Mouse (Mus musculus) embryonic facial prominence, embryonic 12.5 days (tissue): ENCODE data around the gene Il10. TPM values are rescaled to one million over a fixed set of nuclear protein-coding genes. Genes with fewer than 3 reads are reported as not detected.

Source experiments
- ATAC-seq: fragments of 200-750 bp; cut with Nextera tagmentation; 2 replicates; pipeline ENCODE4 v1.8.0; 2017; ENCODE audit not compliant: insufficient number of reproducible peaks, insufficient read depth, low FRiP score, low TSS enrichment
- H3K27ac ChIP-seq: fragments of 300-500 bp; sonication (generic); 2 replicates; pipeline ENCODE4 v1.5.1; 2016; ENCODE audit warnings: mild to moderate bottlenecking
- H3K27me3 ChIP-seq: fragments of 300-500 bp; sonication (generic); 2 replicates; pipeline ENCODE4 v1.6.1; 2016; ENCODE audit warnings: mild to moderate bottlenecking, moderate library complexity
- H3K36me3 ChIP-seq: fragments of 300-500 bp; sonication (generic); 2 replicates; pipeline ENCODE4 v1.6.1; 2016; ENCODE audit warnings: mild to moderate bottlenecking
- H3K4me1 ChIP-seq: fragments of 300-500 bp; sonication (generic); 2 replicates; pipeline ENCODE4 v1.6.1; 2016
- H3K4me2 ChIP-seq: fragments of 300-500 bp; sonication (generic); replicated peaks from 2 replicates; pipeline ENCODE4 v1.6.1; 2016; ENCODE audit warnings: mild to moderate bottlenecking, moderate library complexity
- H3K4me3 ChIP-seq: fragments of 300-500 bp; sonication (generic); 2 replicates; pipeline ENCODE4 v1.5.1; 2016; ENCODE audit warnings: mild to moderate bottlenecking
- H3K9ac ChIP-seq: fragments of 300-500 bp; sonication (generic); 2 replicates; pipeline ENCODE4 v1.6.1; 2016; ENCODE audit warnings: mild to moderate bottlenecking, moderate library complexity
- H3K9me3 ChIP-seq: fragments of 300-500 bp; sonication (generic); 2 replicates; pipeline ENCODE4 v1.6.1; 2016; ENCODE audit warnings: mild to moderate bottlenecking, moderate library complexity
- WGBS: fragments of 180-500 bp; shearing (Covaris S2); methylation state at CpG from one replicate; pipeline ENCODE4 v1.1.7; 2016; 5-methylcytosine and 5-hydroxymethylcytosine counted together
- polyA plus RNA-seq: library from polyadenylated mRNA; unstranded; fragments of >200 nt; fragmentation: Nextera tagmentation; extraction: Ambion mirVana; gene quantifications from 2 replicates; pipeline ENCODE4 v1.2.1, GENCODE M21; 2016

The Il10 gene
- polyA plus RNA-seq, 1 experiment from 2014 or later, result not detected

DNA sequence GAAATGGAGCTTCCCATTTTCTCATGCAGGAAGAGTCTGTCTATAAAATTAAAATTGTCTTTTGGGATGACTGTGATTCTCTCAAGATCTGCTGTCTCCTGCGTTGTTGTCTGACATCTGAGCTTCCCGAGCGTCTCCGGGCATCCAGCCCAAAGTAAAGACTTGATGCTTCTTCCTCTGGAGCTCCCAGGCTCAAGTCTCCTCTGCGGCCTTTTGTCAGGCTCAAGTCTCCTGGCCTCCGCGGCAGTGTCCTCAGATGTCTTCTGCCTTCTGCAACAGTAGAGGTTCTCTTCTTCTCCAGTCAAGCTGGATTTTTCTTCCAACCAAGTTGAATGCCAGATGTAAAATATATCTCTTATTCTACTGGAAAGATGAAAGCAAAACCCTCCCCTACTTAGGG, 49.4 kb downstream of the Il10 start:
- H3K4me3 ChIP-seq, result no peak overlapping the region
- H3K9ac ChIP-seq, result no peak overlapping the region
- ATAC-seq, result no peak
- peaks cover 23% of the 10 kb centered on the region for H3K4me1 ChIP-seq
- no peak overlapping the region for H3K4me2 ChIP-seq
- no peaks in the 10 kb centered on the region for H3K9me3 ChIP-seq
- H3K36me3 ChIP-seq, result no peaks in the 10 kb centered on the region
- no peak overlapping the region for H3K27ac ChIP-seq
- WGBS, result 85% methylated on average over 7 of the region's 7 CpGs
- H3K27me3 ChIP-seq, result no peaks in the 10 kb centered on the region

- H3K4me1 ChIP-seq, result peaks cover 31% of the 10 kb centered on the region
- WGBS, result 86% methylated on average over 7 of the region's 7 CpGs
- no peak for ATAC-seq
- no peaks in the 10 kb centered on the region for H3K36me3 ChIP-seq
- no peaks in the 10 kb centered on the region for H3K27me3 ChIP-seq
- no peak overlapping the region for H3K4me2 ChIP-seq
- no peak overlapping the region for H3K4me3 ChIP-seq
- H3K9ac ChIP-seq, result no peak overlapping the region
- H3K27ac ChIP-seq, result no peak overlapping the region
- H3K9me3 ChIP-seq, result no peaks in the 10 kb centered on the region
Observed at GRCm38 (mm10) chr1:131072376-131072990, 52.8 kb downstream of the Il10 start.

GRCm38 (mm10) chr1:131074524-131074938, 54.9 kb downstream of the Il10 start:
- Histone ChIP-seq H3K4me2 (no peak overlapping the region), H3K9me3 (no peaks in the 10 kb centered on the region), H3K36me3 (no peaks in the 10 kb centered on the region), H3K27me3 (no peaks in the 10 kb centered on the region), H3K9ac (no peak overlapping the region), H3K27ac (no peak overlapping the region), H3K4me1 (peaks cover 48% of the 10 kb centered on the region), H3K4me3 (no peak overlapping the region)
- WGBS, result 79% methylated on average over 8 of the region's 8 CpGs
- no peak for ATAC-seq

Other genes starting within 250 kb of the Il10 start
- gene Fcamr, start 218.9 kb upstream of the Il10 start, polyA plus RNA-seq, result not detected in 2 replicates
- not detected in 2 replicates for gene Pigr, start 193.2 kb upstream of the Il10 start, polyA plus RNA-seq
- gene Fcmr, start 154.2 kb upstream of the Il10 start, polyA plus RNA-seq, result not detected in 2 replicates
- not detected in 2 replicates for gene Il24, start 132.4 kb upstream of the Il10 start, polyA plus RNA-seq
- gene Il20, start 108.4 kb upstream of the Il10 start, polyA plus RNA-seq, result not detected in 2 replicates
- 0.33 and 0.46 TPM in 2 replicates for gene Il19, start 79.7 kb upstream of the Il10 start, polyA plus RNA-seq
- 62.3 and 63.1 TPM in 2 replicates for gene Mapkapk2, start 78.0 kb downstream of the Il10 start, polyA plus RNA-seq
- 6.5 and 8.7 TPM in 2 replicates for gene Dyrk3, start 118.5 kb downstream of the Il10 start, polyA plus RNA-seq
- gene Eif2d, start 133.3 kb downstream of the Il10 start, polyA plus RNA-seq, result 66.6 and 67.7 TPM in 2 replicates
- 1.1 and 2.1 TPM in 2 replicates for gene Rassf5, start 225.4 kb downstream of the Il10 start, polyA plus RNA-seq